Mouse (Mus musculus) myocyte (in vitro differentiated cells): ENCODE measurements at regions not wholly inside any gene's neighbourhood (a gene's known extent, or its start where the extent isn't known, plus 50 kb on each side); places are given as distances from the start of the nearest gene placed in this dataset.

Source experiments
- MYOG ChIP-seq, 3 experiments: IDR thresholded peaks; one replicate each; pipeline ENCODE4 v1.6.1; 2011; ENCODE audit warnings: control low read depth in 2 of 3, low read depth in 2 of 3, mild to moderate bottlenecking in 2 of 3; ENCODE audit not compliant: insufficient read length in 2 of 3, control insufficient read depth in 1 of 3, insufficient read depth in 1 of 3
- POLR2A ChIP-seq: IDR thresholded peaks from one replicate; pipeline ENCODE4 v1.6.1; 2011; ENCODE audit warnings: low read depth, mild to moderate bottlenecking, control low read depth, moderate library complexity; ENCODE audit not compliant: insufficient read length
- TCF12 ChIP-seq: IDR thresholded peaks from one replicate; pipeline ENCODE4 v1.6.1; 2011; ENCODE audit warnings: mild to moderate bottlenecking, control low read depth; ENCODE audit not compliant: poor library complexity, insufficient read depth, severe bottlenecking

DNA sequence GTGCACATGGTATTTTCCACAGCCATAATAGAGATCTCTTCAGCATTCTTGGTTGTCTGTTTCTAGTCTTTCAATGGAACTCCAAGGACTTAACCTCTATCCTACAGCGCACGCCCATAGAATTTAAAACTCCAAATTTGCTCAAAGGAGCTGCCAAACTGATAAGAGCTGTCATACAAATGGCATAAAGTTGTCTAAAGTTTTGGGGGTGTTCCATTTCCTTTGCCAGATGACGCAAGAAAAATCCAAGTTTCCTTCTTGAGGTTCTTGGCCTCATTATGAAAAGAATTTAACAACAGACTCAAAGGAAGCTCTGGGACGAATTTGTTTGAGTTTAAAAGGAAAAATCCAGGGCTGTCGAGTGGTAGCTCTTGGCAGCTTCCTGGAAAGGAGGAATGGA is 246.6 kb downstream of the Cxcl12 start:
- TF ChIP-seq TCF12 = no peak
- no peak for TF ChIP-seq POLR2A
- no peak for TF ChIP-seq MYOG (IDR thresholded peaks at IDR 0.05; ENCODE audit: control insufficient read depth in 1 of 3, insufficient read depth in 1 of 3, insufficient read length in 2 of 3, low read depth in 2 of 3)
